In genomic region chr1:75399755-75400492, GRCm38 (mm10) we compare ENCODE assay signal across 7 mouse cellular contexts. TPM values are rescaled to one million over a fixed set of nuclear protein-coding genes. Genes with fewer than 3 reads are reported as not detected.
DNase-seq lines count a peak whose midpoint lies in the region; ATAC-seq and TF ChIP-seq lines count a peak whose summit lies in the region.

No protein-coding gene starts in this region.

- no peaks in the 10 kb centered on the region for H3K36me3 ChIP-seq in G1E (replicated peaks)
- peaks cover 11% of the 10 kb centered on the region; the same call in 1 of the 2 replicates for H3K36me3 ChIP-seq in forebrain, embryonic 14.5 days (ENCODE audit: control insufficient read depth, insufficient read depth, low read length)
- peaks cover 59% of the 10 kb centered on the region for H3K36me3 ChIP-seq in limb, embryonic 12.5 days
- H3K36me3 ChIP-seq in midbrain, embryonic 16.5 days (ENCODE audit: control insufficient read depth, insufficient read depth, low read length) = peaks cover 12% of the 10 kb centered on the region

- H3K4me2 ChIP-seq in forebrain, embryonic 14.5 days (ENCODE audit: low read length) = peak overlapping the region; percentile 31
- H3K4me2 ChIP-seq in limb, embryonic 12.5 days = peak overlapping the region; percentile 60
- H3K4me2 ChIP-seq in midbrain, embryonic 16.5 days (ENCODE audit: low read length) = peak overlapping the region; percentile 31

- H3K27ac ChIP-seq in forebrain, embryonic 14.5 days (ENCODE audit: low read depth, low read length) = no peak overlapping the region
- peak overlapping the region; percentile 89 for H3K27ac ChIP-seq in limb, embryonic 12.5 days
- peak overlapping the region; percentile 55; the same call in 1 of the 2 replicates for H3K27ac ChIP-seq in midbrain, embryonic 16.5 days (ENCODE audit: low read length)

- H3K4me1 ChIP-seq in G1E (ENCODE audit: insufficient read depth, low read depth, low read length) = peaks cover 24% of the 10 kb centered on the region
- H3K4me1 ChIP-seq in forebrain, embryonic 14.5 days (ENCODE audit: control insufficient read depth, insufficient read depth, low read length) = peaks cover 12% of the 10 kb centered on the region
- peaks cover 29% of the 10 kb centered on the region for H3K4me1 ChIP-seq in limb, embryonic 12.5 days (replicated peaks)
- peaks cover 17% of the 10 kb centered on the region for H3K4me1 ChIP-seq in midbrain, embryonic 16.5 days (ENCODE audit: control insufficient read depth, insufficient read depth, low read length)

- TF ChIP-seq CTCF in G1E (IDR thresholded peaks at IDR 0.05; ENCODE audit: low read depth, low read length) = no peak

- WGBS in forebrain, embryonic 14.5 days = 6% methylated on average over 15 of the region's 15 CpGs
- 5% methylated on average over 15 of the region's 15 CpGs for WGBS in limb, embryonic 12.5 days
- WGBS in midbrain, embryonic 16.5 days = 7% methylated on average over 15 of the region's 15 CpGs

- no peak for ATAC-seq in G1E (ENCODE audit: extremely low read depth, insufficient number of reproducible peaks, low FRiP score, poor library complexity, severe bottlenecking)
- ATAC-seq in forebrain, embryonic 14.5 days = peak; percentile 67
- peak; percentile 76 for ATAC-seq in limb, embryonic 12.5 days (ENCODE audit: insufficient number of reproducible peaks, insufficient read depth, low FRiP score, low TSS enrichment, low read depth)
- peak; percentile 70 for ATAC-seq in midbrain, embryonic 16.5 days

- H3K4me3 ChIP-seq in G1E (ENCODE audit: low read depth, low read length) = peak overlapping the region; percentile 33; the same call in 1 of the 2 replicates
- H3K4me3 ChIP-seq in forebrain, embryonic 14.5 days (ENCODE audit: low read depth, low read length) = no peak overlapping the region
- H3K4me3 ChIP-seq in limb, embryonic 12.5 days (replicated peaks) = peak overlapping the region; percentile 26
- H3K4me3 ChIP-seq in midbrain, embryonic 16.5 days (ENCODE audit: low read depth, low read length) = no peak overlapping the region

- H3K9ac ChIP-seq in forebrain, embryonic 14.5 days (ENCODE audit: low read length) = peak overlapping the region; percentile 35
- peak overlapping the region; percentile 48 for H3K9ac ChIP-seq in limb, embryonic 12.5 days (replicated peaks)
- peak overlapping the region; percentile 56; the same call in 1 of the 2 replicates for H3K9ac ChIP-seq in midbrain, embryonic 16.5 days (ENCODE audit: low read depth, low read length)

- H3K27me3 ChIP-seq in G1E (ENCODE audit: insufficient read depth, low read length) = peaks cover 57% of the 10 kb centered on the region
- H3K27me3 ChIP-seq in forebrain, embryonic 14.5 days (replicated peaks; ENCODE audit: control insufficient read depth, insufficient read depth, low read length) = no peaks in the 10 kb centered on the region
- no peaks in the 10 kb centered on the region for H3K27me3 ChIP-seq in limb, embryonic 12.5 days
- no peaks in the 10 kb centered on the region for H3K27me3 ChIP-seq in midbrain, embryonic 16.5 days (ENCODE audit: control insufficient read depth, insufficient read depth, low read depth, low read length)

- DNase-seq in G1E (ENCODE audit: low spot score) = no peak
- DNase-seq in adrenal gland, postnatal 25 days = peak; percentile 45
- peak; percentile 58 for DNase-seq in forebrain, embryonic 14.5 days (ENCODE audit: low spot score)
- peak; percentile 55 for DNase-seq in heart, postnatal 25 days (ENCODE audit: low spot score)
- no peak for DNase-seq in B cell, adult 2 months

- no peaks in the 10 kb centered on the region for H3K9me3 ChIP-seq in G1E (replicated peaks)
- H3K9me3 ChIP-seq in forebrain, embryonic 14.5 days (replicated peaks; ENCODE audit: control insufficient read depth, low read length) = no peaks in the 10 kb centered on the region
- H3K9me3 ChIP-seq in limb, embryonic 12.5 days = no peaks in the 10 kb centered on the region
- H3K9me3 ChIP-seq in midbrain, embryonic 16.5 days (replicated peaks; ENCODE audit: control insufficient read depth, low read length, poor library complexity, severe bottlenecking) = no peaks in the 10 kb centered on the region

- intact Hi-C loops in heart, postnatal 25 days (cut with DNase I) = no loop called here

RNA-seq across cellular contexts. Expression of gene Speg, which starts 24.8 kb away (rescaled TPM):
- total RNA-seq in G1E (2014; fragmentation: Nextera tagmentation) (1.9 and 7.7 TPM in 2 replicates), G1E (2017) (1.9 and 2.3 TPM in 2 replicates)
- polyA plus RNA-seq in G1E (2012) = 10.3 and 12.6 TPM in 2 replicates
- total RNA-seq in adrenal gland, postnatal 25 days (2021) = 15.8 and 18.1 TPM in 2 replicates
- 8.3 and 8.8 TPM in 2 replicates for polyA plus RNA-seq in forebrain, embryonic 14.5 days (2014; fragmentation: Nextera tagmentation; extraction: Ambion mirVana)
- total RNA-seq in heart, postnatal 25 days (2021) = 100 to 1,000 TPM; 141 to 144 TPM
- 30.4 and 30.7 TPM in 2 replicates for polyA plus RNA-seq in limb, embryonic 12.5 days (2016; fragmentation: Nextera tagmentation; extraction: Ambion mirVana)
- polyA plus RNA-seq in midbrain, embryonic 16.5 days (2015; fragmentation: Nextera tagmentation; extraction: Ambion mirVana) = 17.7 and 20.8 TPM in 2 replicates

RNA-seq across cellular contexts. Expression of gene Gmppa, which starts 35.8 kb away (rescaled TPM):
- total RNA-seq in G1E (2014; fragmentation: Nextera tagmentation) = 179 and 182 TPM in 2 replicates
- total RNA-seq in G1E (2017) = 178 and 183 TPM in 2 replicates
- 328 and 349 TPM in 2 replicates for polyA plus RNA-seq in G1E (2012)
- total RNA-seq in adrenal gland, postnatal 25 days (2021) = 78.5 and 82.3 TPM in 2 replicates
- polyA plus RNA-seq in forebrain, embryonic 14.5 days (2014; fragmentation: Nextera tagmentation; extraction: Ambion mirVana) = 72.4 and 76.0 TPM in 2 replicates
- 10 to 100 TPM; 36.6 to 37.3 TPM for total RNA-seq in heart, postnatal 25 days (2021)
- 49.1 and 61.0 TPM in 2 replicates for polyA plus RNA-seq in limb, embryonic 12.5 days (2016; fragmentation: Nextera tagmentation; extraction: Ambion mirVana)
- polyA plus RNA-seq in midbrain, embryonic 16.5 days (2015; fragmentation: Nextera tagmentation; extraction: Ambion mirVana) = 79.7 and 81.3 TPM in 2 replicates

RNA-seq across cellular contexts. Expression of gene Des, which starts 39.8 kb away (rescaled TPM):
- 12.9 and 19.0 TPM in 2 replicates for total RNA-seq in G1E (2014; fragmentation: Nextera tagmentation)
- total RNA-seq in G1E (2017) = 3.4 and 5.6 TPM in 2 replicates
- polyA plus RNA-seq in G1E (2012) = 12.7 and 13.8 TPM in 2 replicates
- total RNA-seq in adrenal gland, postnatal 25 days (2021) = 9.3 and 14.1 TPM in 2 replicates
- polyA plus RNA-seq in forebrain, embryonic 14.5 days (2014; fragmentation: Nextera tagmentation; extraction: Ambion mirVana) = 1.3 and 1.4 TPM in 2 replicates
- 1,000 to 10,000 TPM; 1,261 to 1,294 TPM for total RNA-seq in heart, postnatal 25 days (2021)
- polyA plus RNA-seq in limb, embryonic 12.5 days (2016; fragmentation: Nextera tagmentation; extraction: Ambion mirVana) = 23.5 and 25.3 TPM in 2 replicates
- 1.2 and 1.7 TPM in 2 replicates for polyA plus RNA-seq in midbrain, embryonic 16.5 days (2015; fragmentation: Nextera tagmentation; extraction: Ambion mirVana)

RNA-seq across cellular contexts. Expression of gene Asic4, which starts 50.3 kb away (rescaled TPM):
- total RNA-seq in G1E (2014; fragmentation: Nextera tagmentation) (1.1 and 2.9 TPM in 2 replicates), G1E (2017) (1.7 and 2.6 TPM in 2 replicates)
- polyA plus RNA-seq in G1E (2012) = 8.7 and 8.8 TPM in 2 replicates
- 4.8 and 6.9 TPM in 2 replicates for total RNA-seq in adrenal gland, postnatal 25 days (2021)
- polyA plus RNA-seq in forebrain, embryonic 14.5 days (2014; fragmentation: Nextera tagmentation; extraction: Ambion mirVana) = 0.76 and 0.84 TPM in 2 replicates
- not detected for total RNA-seq in heart, postnatal 25 days (2021)
- 0.50 and 0.78 TPM in 2 replicates for polyA plus RNA-seq in limb, embryonic 12.5 days (2016; fragmentation: Nextera tagmentation; extraction: Ambion mirVana)
- polyA plus RNA-seq in midbrain, embryonic 16.5 days (2015; fragmentation: Nextera tagmentation; extraction: Ambion mirVana) = 45.4 and 54.8 TPM in 2 replicates

Comparison
In these comparisons a context has a peak if more than half of its experiments do, and no peak if none do; other contexts are left out.
1. DNase-seq: peak in adrenal gland, postnatal 25 days (single experiment), forebrain, embryonic 14.5 days (single experiment) and heart, postnatal 25 days (single experiment); none in G1E (single experiment) and B cell, adult 2 months (0 of 2).
2. H3K4me3 ChIP-seq: peak in G1E (single experiment) and limb, embryonic 12.5 days (single experiment); none in forebrain, embryonic 14.5 days (single experiment) and midbrain, embryonic 16.5 days (single experiment).
3. Peak in every context shown above with its lines, with median percentiles within 50 percentile points of each other: H3K4me2 ChIP-seq and H3K9ac ChIP-seq.